Mouse (Mus musculus): ENCODE data around the gene Tbc1d1. TPM values are rescaled to one million over a fixed set of nuclear protein-coding genes. Genes with fewer than 3 reads are reported as not detected.
A peak's percentile ranks its signal among the peaks of the same experiment; 100 is the strongest.
"Not testable (repeated sequence)": the region's sequence is repeated elsewhere in the genome, so short reads cannot be mapped to it uniquely, and the experiment has no call there.

Gene Tbc1d1
- polyA plus RNA-seq, 2 experiments = 4.8 to 5.6 TPM

- Histone ChIP-seq H3K4me3 (ENCODE audit: insufficient read depth in 1 of 2, low read depth in 2 of 2, low read length in 2 of 2) (no peak overlapping the region), H3K4me2 (ENCODE audit: low read depth) (no peak overlapping the region), H3K27ac (no peak overlapping the region), H3K27me3 (ENCODE audit: control insufficient read depth, insufficient read depth, low read length) (no peaks in the 10 kb centered on the region), H3K4me1 (replicated peaks; ENCODE audit: control insufficient read depth in 2 of 2, insufficient read depth in 2 of 2, low read length in 1 of 2) (peaks cover 0 to 6% of the 10 kb centered on the region in 2 experiments; a peak in 2 of 4 replicates), H3K36me3 (replicated peaks; ENCODE audit: control insufficient read depth, insufficient read depth, low read depth) (no peaks in the 10 kb centered on the region), H3K9me3 (ENCODE audit: control insufficient read depth, low read length) (no peaks in the 10 kb centered on the region), H3K9ac (replicated peaks) (no peak overlapping the region)
- DNase-seq (ENCODE audit: low read depth in 3 of 3, low spot score in 3 of 3) = no peak
- TF ChIP-seq EP300 (IDR thresholded peaks at IDR 0.05; ENCODE audit: low read depth) (no peak), CTCF (IDR thresholded peaks at IDR 0.05; ENCODE audit: low read depth) (no peak)
- no peak for ATAC-seq (ENCODE audit: insufficient read depth)
- WGBS (ENCODE audit: insufficient replicate concordance) = 81% methylated on average over 8 of the region's 8 CpGs
Measured at GRCm38 (mm10) chr5:64348780-64349179, 192.7 kb downstream of the Tbc1d1 start.

- Histone ChIP-seq H3K36me3 (replicated peaks; ENCODE audit: control insufficient read depth, insufficient read depth, low read depth) (no peaks in the 10 kb centered on the region), H3K4me2 (ENCODE audit: low read depth) (no peak overlapping the region), H3K4me1 (replicated peaks; ENCODE audit: control insufficient read depth in 2 of 2, insufficient read depth in 2 of 2, low read length in 1 of 2) (no peaks in the 10 kb centered on the region), H3K9ac (replicated peaks) (no peak overlapping the region), H3K9me3 (ENCODE audit: control insufficient read depth, low read length) (no peaks in the 10 kb centered on the region), H3K27ac (no peak overlapping the region), H3K4me3 (ENCODE audit: insufficient read depth in 1 of 2, low read depth in 2 of 2, low read length in 2 of 2) (no peak overlapping the region), H3K27me3 (ENCODE audit: control insufficient read depth, insufficient read depth, low read length) (no peaks in the 10 kb centered on the region)
- WGBS (ENCODE audit: insufficient replicate concordance) = 72% methylated on average over 6 of the region's 6 CpGs
- no peak for TF ChIP-seq CTCF (IDR thresholded peaks at IDR 0.05; ENCODE audit: low read depth)
- no peak for TF ChIP-seq EP300 (IDR thresholded peaks at IDR 0.05; ENCODE audit: low read depth)
- no peak for DNase-seq (ENCODE audit: low read depth in 3 of 3, low spot score in 3 of 3)
- no peak for ATAC-seq (ENCODE audit: insufficient read depth)
Measured at GRCm38 (mm10) chr5:64351968-64352367, 195.9 kb downstream of the Tbc1d1 start.

GRCm38 (mm10) chr5:64358639-64359584 is 202.8 kb downstream of the Tbc1d1 start:
- WGBS (ENCODE audit: insufficient replicate concordance) = 76% methylated on average over 18 of the region's 18 CpGs
- Histone ChIP-seq H3K4me3 (ENCODE audit: insufficient read depth in 1 of 2, low read depth in 2 of 2, low read length in 2 of 2) (no peak overlapping the region), H3K9ac (replicated peaks) (no peak overlapping the region), H3K4me1 (replicated peaks; ENCODE audit: control insufficient read depth in 2 of 2, insufficient read depth in 2 of 2, low read length in 1 of 2) (peaks cover 5 to 12% of the 10 kb centered on the region in 2 experiments; a peak in 3 of 4 replicates), H3K27ac (no peak overlapping the region), H3K9me3 (ENCODE audit: control insufficient read depth, low read length) (no peaks in the 10 kb centered on the region), H3K27me3 (ENCODE audit: control insufficient read depth, insufficient read depth, low read length) (no peaks in the 10 kb centered on the region), H3K4me2 (ENCODE audit: low read depth) (no peak overlapping the region), H3K36me3 (replicated peaks; ENCODE audit: control insufficient read depth, insufficient read depth, low read depth) (no peaks in the 10 kb centered on the region)
- TF ChIP-seq CTCF (IDR thresholded peaks at IDR 0.05; ENCODE audit: low read depth) = no peak
- TF ChIP-seq EP300 (IDR thresholded peaks at IDR 0.05; ENCODE audit: low read depth) = no peak
- DNase-seq (ENCODE audit: low read depth in 3 of 3, low spot score in 3 of 3) (no peak), ATAC-seq (ENCODE audit: insufficient read depth) (no peak)

GRCm38 (mm10) chr5:64360147-64360875 is 204.2 kb downstream of the Tbc1d1 start:
- no peak for TF ChIP-seq CTCF (IDR thresholded peaks at IDR 0.05; ENCODE audit: low read depth)
- TF ChIP-seq EP300 (IDR thresholded peaks at IDR 0.05; ENCODE audit: low read depth) = no peak
- Histone ChIP-seq H3K27me3 (ENCODE audit: control insufficient read depth, insufficient read depth, low read length) (no peaks in the 10 kb centered on the region), H3K4me2 (ENCODE audit: low read depth) (no peak overlapping the region), H3K9ac (replicated peaks) (no peak overlapping the region), H3K36me3 (replicated peaks; ENCODE audit: control insufficient read depth, insufficient read depth, low read depth) (no peaks in the 10 kb centered on the region), H3K4me3 (ENCODE audit: insufficient read depth in 1 of 2, low read depth in 2 of 2, low read length in 2 of 2) (no peak overlapping the region), H3K9me3 (ENCODE audit: control insufficient read depth, low read length) (no peaks in the 10 kb centered on the region), H3K4me1 (replicated peaks; ENCODE audit: control insufficient read depth in 2 of 2, insufficient read depth in 2 of 2, low read length in 1 of 2) (peaks cover 15 to 26% of the 10 kb centered on the region in 2 experiments), H3K27ac (no peak overlapping the region)
- 40% methylated on average over 8 of the region's 8 CpGs for WGBS (ENCODE audit: insufficient replicate concordance)
- ATAC-seq (ENCODE audit: insufficient read depth) (peak; percentile 66; the same call in 1 of the 2 replicates), DNase-seq (ENCODE audit: low read depth in 3 of 3, low spot score in 3 of 3) (no peak)

- H3K27ac ChIP-seq; H3K9me3 ChIP-seq (ENCODE audit: control insufficient read depth, low read length); H3K36me3 ChIP-seq (replicated peaks; ENCODE audit: control insufficient read depth, insufficient read depth, low read depth); H3K4me2 ChIP-seq (ENCODE audit: low read depth); H3K4me3 ChIP-seq (ENCODE audit: insufficient read depth in 1 of 2, low read depth in 2 of 2, low read length in 2 of 2); DNase-seq (ENCODE audit: low read depth in 3 of 3, low spot score in 3 of 3); H3K27me3 ChIP-seq (ENCODE audit: control insufficient read depth, insufficient read depth, low read length); H3K9ac ChIP-seq (replicated peaks); ATAC-seq (ENCODE audit: insufficient read depth): not testable (repeated sequence)
- H3K4me1 ChIP-seq (replicated peaks; ENCODE audit: control insufficient read depth in 2 of 2, insufficient read depth in 2 of 2, low read length in 1 of 2) = peaks cover 15 to 27% of the 10 kb centered on the region in 2 experiments
Measured at GRCm38 (mm10) chr5:64360876-64361268, 204.8 kb downstream of the Tbc1d1 start.
